Mouse (Mus musculus): ENCODE data around the gene Kcnh1.

GRCm38 (mm10) chr1:192307055-192307454 is 116.5 kb downstream of the Kcnh1 start:
- TF ChIP-seq POLR2A (IDR thresholded peaks at IDR 0.05; ENCODE audit: insufficient read length, low read depth), result no peak
- TF ChIP-seq REST (IDR thresholded peaks at IDR 0.05; ENCODE audit: insufficient read depth, insufficient read length), result no peak
- no peak for TF ChIP-seq POLR2AphosphoS2 (IDR thresholded peaks at IDR 0.05; ENCODE audit: insufficient read length, low read depth)
- TF ChIP-seq E2F4 (IDR thresholded peaks at IDR 0.05; ENCODE audit: insufficient read depth), result no peak
